Mouse (Mus musculus) gastrocnemius, postnatal 25 days (tissue): ENCODE measurements at regions not wholly inside any gene's neighbourhood (a gene's known extent, or its start where the extent isn't known, plus 50 kb on each side); places are given as distances from the start of the nearest gene placed in this dataset.

Experiments used
- DNase-seq: peaks from one replicate; pipeline ENCODE4 v3.0.0; 2022

- DNase-seq = no peak
Observed at GRCm38 (mm10) chr2:170294657-170295056, 133.0 kb downstream of the Bcas1 start.

DNA sequence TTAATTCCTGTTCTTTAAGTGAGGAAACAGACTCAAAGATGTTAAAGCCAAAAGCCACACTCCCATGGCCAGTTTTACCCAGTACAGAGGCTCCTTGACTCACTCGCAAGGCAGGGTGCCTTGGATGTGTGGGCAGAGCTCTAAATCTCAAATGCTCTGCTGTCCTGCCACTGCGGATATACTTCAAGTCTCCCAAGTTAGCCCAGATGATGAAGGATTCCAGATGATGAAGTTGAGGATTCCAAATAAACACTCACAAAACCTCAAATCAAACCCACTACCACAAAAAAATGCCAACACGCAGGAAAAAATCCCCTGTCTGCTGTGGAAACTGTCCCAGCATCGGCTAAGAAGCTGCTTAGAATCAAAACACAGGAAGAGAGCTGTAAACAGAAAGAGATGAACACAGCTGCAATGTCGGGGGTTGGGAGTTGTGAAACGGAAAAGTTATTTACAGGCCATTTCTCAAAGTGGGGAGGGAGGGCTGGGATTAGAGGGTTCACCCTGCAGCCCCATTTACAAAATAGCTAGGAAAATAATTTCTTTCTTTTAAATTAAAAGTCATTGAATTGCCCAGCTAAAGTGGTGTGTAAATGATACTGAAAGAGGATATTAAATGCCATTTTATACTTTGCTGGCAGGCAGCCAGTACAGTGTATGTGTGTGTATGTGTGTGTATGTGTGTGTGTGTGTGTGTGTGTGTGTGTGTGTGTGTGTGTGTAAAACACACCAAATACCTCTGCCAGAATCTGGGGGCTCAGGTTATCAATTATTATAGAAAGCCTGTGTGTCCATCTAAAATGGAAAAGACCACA is 135.6 kb downstream of the Bcas1 start:
- DNase-seq = no peak

DNA sequence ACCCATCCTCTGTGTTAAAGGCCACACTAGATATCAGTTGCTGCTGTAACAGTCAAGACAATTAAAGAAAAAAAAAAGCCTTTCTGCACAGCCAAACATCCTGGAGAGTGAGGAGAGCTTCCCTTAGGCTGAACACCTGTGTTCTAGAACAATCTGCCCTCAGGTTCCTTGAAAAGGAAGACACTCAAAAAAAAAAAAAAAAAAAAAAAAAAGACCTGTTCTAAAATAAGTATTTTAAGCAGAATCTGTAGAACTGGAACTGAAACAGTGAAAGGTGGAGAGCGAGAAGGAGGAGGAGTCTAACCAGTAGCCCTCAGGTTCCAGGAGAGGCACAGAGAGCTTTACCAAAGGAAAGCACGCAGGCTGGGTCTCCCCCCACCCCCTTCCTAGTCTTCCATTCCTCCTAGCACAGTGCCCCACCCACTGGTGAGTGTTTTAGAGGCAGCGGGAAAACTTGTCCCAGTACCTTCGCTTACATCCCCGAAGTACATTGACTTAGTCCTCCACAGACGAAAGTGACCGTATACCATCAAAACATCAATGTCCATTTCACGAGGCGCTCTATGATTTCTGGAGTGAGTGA is 138.2 kb downstream of the Bcas1 start:
- DNase-seq = no peak

DNA sequence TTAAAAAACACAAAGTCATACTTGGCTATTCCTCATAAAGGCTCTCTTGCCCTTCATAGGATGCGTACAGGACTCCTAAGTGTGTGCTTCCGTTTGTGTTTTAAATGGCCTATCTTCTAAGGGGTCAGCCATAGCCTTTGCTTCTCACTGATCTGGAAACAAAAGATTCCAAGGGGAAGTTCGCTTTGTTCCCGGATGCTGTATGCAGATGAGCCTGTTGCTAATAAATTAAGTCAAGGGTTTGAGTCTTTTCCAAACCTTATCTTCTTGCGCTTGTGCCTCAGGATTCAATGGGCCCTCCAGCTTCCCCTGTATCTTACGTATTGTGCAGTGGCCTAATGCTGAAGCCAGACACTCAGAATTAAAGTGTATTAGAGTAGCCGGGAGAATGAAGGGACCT is 138.9 kb downstream of the Bcas1 start:
- DNase-seq = no peak

- DNase-seq = no peak
Observed at GRCm38 (mm10) chr2:170288196-170288595, 139.4 kb downstream of the Bcas1 start.

DNA sequence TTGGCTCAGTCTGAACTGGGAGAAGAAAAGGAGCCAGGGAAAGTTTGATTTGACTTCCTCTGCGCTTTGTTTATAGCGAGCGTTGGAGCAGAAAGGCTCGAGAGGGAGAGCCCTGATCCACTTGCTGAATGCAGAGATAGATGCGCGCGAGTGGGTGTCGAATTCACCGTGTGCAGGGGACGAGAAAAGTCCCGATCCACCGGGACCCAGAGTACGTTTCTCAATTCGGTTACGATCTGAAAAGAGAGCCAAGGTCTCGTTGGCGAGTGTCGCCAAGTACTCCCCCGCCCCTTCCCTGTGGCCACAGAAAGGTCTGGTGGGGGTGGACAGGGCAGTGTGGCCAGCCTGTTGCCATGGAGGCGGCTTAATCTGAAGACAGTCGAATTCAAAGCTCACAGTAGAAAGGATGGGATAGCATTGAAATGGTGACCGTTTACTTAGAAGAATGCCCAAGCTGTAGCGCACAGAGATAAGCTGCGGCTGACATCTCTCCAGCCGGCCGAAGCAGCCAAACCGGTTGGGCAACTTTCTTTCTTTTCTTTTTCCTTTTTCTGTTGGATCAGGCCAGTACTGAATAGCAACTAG is 139.5 kb upstream of the Zfp217 start:
- DNase-seq = peak; percentile 61

GRCm38 (mm10) chr2:170286773-170287172 is 138.9 kb upstream of the Zfp217 start:
- DNase-seq = no peak

DNA sequence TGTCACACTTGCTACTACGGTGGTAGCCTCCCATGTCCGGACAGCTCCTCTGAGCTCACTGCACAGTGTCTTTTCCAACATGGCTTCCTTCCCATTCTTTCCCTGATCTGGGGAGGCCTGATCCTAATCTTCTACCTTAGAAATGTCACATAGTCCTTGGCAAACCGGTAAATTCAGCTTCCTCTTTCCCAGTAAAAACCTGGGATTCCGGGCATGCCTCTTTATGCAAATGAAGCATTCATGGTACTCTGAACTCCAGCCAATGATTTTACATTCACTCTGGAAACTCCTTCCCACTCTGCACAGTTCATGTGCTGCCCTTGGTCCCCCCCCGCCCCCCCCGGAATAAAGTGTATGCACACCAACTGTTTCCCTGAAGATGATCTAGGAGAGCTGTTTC is 134.6 kb upstream of the Zfp217 start:
- no peak for DNase-seq

- DNase-seq = no peak
Observed at GRCm38 (mm10) chr2:170281311-170282008, 133.6 kb upstream of the Zfp217 start.

DNA sequence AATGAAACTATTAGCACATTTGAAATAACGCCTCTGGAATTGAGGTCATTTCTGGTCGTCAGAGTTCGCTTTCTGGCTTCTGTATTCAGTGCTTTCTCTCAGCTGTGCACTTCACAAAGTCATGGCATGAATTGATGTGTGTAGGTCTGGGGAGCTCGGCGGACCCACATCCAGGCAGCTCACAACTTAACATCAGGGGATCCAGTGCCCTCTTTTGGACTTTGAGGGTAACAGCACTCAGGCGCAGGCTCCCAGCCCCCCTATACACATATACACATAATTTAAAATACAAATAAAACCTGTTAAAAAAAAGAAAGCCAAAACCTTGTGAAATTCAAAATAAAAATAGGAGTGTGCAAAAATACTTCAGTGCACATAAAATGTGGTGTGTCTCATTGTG is 132.8 kb upstream of the Zfp217 start:
- no peak for DNase-seq

DNA sequence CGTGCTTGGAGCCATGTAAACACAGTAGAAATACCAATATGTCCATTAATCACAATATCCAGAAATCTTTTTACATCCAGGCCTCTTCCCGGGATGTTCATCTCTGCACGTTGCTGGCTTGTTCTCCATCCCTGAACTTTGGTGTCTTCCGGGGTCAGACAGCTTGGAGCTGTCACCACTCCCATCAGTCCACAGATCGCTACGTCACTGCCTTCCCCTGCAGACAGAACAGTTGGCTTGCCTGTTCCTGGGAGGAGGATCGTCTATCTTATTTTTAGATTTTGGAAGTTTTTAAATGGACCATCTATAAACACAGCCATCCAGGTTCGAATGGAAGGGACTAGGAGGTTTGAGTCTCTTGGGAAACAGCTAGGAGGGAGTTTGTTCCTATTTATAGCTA is 130.0 kb upstream of the Zfp217 start:
- DNase-seq = no peak

DNA sequence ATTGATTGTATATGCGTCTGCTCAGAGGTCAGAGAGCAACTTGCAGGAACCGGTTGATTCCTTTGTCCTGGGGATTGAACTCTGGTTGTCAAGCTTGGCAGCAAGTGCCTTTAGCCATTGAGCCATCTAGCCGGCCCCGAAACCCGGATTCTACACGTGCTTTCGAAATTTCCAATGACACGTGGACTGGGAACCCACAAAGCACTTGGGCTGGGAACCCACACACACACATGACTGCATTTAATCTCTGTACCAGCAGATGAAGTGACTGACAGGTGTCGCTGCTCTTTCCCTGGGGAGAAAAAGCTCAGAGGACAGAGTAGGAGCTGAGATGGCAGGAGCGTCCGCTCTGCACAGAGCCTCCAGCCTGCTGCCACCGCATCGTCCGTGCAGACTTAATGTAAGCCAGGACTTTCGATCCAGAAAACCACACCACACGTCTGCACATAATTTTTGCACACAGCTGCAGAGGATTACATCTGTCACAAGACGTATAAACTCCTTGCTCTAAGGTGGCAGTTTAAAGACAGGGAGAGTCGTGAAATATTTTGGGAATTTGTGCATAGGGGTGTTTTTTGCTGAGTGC is 129.4 kb upstream of the Zfp217 start:
- no peak for DNase-seq

DNA sequence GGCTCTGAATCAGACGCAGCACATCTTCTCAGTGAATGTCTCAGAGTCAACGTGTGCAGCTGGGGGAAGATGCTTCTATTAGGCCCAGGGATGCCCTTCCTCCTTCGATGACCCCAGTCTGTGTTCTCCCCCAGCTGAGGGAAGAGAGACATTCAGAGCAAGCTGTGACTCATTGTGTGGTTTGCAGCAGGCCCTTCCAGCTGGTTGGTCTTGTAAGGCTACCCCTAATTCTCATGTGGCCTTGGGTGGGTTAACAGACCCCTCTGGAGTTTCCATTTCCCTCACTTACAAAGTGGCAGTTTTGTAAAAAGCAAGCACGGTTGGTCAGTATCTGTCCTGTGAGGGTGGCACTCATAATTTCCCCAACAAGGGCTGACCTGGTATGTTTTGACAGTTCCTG is 127.8 kb upstream of the Zfp217 start:
- no peak for DNase-seq

DNA sequence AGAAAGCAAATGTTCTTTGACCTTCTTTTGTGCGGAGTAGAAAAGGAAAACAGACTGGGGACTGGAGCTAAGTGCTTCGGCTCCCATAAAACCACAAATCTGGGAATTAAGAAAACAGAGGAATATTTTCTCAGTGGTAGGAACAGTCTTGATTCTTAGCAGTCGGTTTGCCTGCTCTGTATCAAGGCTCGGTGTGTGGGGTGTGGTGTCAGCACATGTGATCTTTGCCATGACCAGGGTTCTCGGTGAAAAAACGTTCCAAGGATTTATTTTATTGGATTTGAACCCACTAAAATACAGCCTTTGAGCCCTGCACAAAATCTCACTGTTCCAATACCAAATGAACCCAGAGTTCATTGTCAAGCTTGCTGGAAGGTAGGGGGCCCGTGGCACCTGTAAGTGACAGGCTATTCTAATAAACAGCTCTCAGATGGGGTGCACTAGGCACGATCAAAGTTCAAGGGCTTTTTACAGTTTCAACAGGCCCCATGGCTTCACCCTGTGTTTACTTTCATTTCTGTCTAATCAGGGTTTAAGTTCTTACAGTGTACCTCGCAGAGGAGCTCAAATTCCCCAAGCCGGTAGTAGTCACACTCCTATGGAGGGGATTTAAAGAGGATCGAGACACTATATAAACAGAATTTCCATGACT is 122.1 kb upstream of the Zfp217 start:
- no peak for DNase-seq

- DNase-seq = peak; percentile 46
Observed at GRCm38 (mm10) chr2:170268080-170268479, 120.2 kb upstream of the Zfp217 start.

- no peak for DNase-seq
Observed at GRCm38 (mm10) chr2:170267152-170267551, 119.2 kb upstream of the Zfp217 start.

DNA sequence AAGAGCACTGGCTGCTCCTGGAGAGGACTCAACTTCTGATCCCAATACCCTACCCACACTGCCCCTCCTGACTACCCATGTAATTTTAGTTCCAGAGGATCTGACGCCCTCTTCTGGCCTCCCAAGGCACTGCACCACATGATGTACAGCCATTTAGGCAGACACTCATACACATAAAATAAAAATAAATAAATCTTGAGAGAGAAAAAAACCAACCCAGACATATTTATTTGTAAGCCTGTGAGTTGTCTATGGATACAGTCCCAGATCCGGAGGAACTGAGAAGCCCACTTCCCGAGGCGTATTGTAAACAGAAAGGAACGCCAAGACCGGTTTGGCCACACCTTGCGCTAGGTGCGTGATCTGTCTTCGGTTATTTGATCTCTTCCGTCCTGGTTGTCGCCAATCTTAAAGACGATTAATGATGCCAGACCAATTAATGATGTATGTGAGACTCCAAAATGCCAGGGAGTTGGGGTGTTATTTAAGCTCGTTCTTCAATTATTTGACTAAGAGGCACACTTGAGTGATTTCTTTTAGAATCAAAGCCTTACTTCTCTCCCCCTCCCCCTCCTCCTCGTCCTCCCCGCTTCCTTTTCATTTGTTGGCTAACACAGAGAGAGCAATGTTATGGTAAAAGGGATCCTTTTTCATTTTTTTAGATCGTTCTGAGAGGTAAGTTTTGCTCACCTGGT is 118.7 kb upstream of the Zfp217 start:
- DNase-seq = no peak

- no peak for DNase-seq
Observed at GRCm38 (mm10) chr2:170263594-170263993, 115.7 kb upstream of the Zfp217 start.

DNA sequence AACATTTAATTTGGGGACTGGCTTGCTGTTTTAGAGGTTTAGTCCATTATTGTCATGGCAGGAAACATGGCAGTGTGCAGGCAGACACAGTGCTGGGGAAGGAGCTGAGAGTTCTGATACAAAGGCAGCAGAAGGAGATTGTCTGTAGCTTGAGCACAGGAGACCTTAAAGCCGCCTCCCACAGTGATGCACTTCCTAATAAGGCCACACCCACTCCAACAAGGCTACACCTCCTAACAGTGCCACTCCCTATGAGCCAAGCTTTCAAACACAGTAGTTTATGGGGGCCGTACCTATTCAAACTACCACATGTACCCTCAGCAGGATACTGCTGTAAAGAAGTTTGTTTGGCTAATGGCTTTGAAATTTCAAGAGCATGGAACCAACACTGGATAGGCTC is 113.3 kb upstream of the Zfp217 start:
- no peak for DNase-seq

DNA sequence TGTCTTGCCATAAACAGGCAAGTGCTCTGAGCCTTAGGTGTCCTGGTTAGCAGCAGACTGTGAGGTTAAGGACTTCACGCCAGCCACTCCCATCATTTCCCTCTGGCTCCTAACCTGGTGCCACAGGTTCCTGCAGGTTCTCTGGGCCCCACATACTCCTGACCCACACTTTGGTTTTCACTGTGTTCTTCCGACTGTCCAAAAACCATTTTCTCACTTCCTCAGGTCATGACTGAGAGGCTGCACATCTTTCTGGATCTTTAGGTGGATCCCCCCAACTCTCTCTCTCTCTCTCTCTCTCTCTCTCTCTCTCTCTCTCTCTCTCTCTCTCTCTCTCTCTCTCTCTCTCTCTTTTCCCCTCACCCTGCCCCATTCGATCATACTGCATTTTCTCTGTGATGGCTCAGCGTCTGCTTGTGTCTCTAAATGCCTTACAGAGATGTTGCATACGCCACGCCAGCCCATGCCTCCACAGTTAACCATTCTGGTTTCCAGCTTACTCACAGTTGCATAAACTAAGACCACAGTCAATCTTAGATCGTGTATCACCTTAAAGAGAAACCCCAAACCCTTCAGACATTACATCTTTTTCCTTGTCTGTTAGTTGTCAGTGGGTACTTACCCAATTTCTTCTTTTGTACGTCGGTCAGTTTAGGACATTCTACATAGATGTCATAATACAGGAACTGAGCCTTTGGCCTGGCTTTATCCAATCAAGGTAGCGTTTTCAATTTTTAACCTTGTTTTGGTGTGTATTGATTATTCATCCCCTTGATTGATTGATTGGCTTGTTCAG is 112.0 kb upstream of the Zfp217 start:
- DNase-seq = no peak

DNA sequence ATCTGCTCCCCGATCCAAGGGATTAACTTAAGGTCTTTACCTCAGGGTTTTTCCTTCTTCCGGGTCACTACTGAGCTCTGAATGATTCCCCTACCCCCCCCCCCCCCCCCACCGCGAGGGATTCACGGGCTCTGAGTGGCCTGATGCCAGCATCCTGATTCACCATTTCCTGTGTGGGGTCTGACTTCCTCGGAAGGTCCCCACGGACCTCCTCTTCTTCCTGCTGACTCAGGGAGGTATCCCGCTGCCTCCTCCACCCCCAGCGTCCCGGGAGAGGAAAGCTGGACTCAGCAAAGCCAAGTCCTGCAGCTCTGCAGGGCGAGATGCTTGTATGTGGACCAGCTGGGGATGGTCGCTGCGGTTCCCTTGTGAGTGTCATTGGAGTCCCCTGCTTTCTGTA is 110.5 kb upstream of the Zfp217 start:
- no peak for DNase-seq
